Mouse (Mus musculus) ES-Bruce4 (cell line): ENCODE measurements around the gene Clba1.

Experiments
- CTCF ChIP-seq: IDR thresholded peaks from one replicate; pipeline ENCODE4 v1.8.1; 2011; ENCODE audit warnings: low read depth, low read length
- EP300 ChIP-seq: IDR thresholded peaks from 2 replicates; pipeline ENCODE4 v1.6.1; 2011; ENCODE audit warnings: low read depth, low read length; ENCODE audit not compliant: insufficient read depth
- POLR2A ChIP-seq: IDR thresholded peaks from one replicate; pipeline ENCODE4 v1.8.1; 2011; ENCODE audit warnings: low read length; ENCODE audit not compliant: insufficient read depth

- TF ChIP-seq EP300 (no peak), POLR2A (no peak), CTCF (no peak)
These were observed 48.4 kb upstream of the Clba1 start, which contains the start of gene Pld4 for GRCm38 (mm10) chr12:112760154-112760926.
